Mouse (Mus musculus): ENCODE results near the gene Ccdc57. TPM values are rescaled to one million over a fixed set of nuclear protein-coding genes. Genes with fewer than 3 reads are reported as not detected.

Ccdc57 gene
- polyA plus RNA-seq, 1 experiment from 2014 or later = 3.2 TPM

DNA sequence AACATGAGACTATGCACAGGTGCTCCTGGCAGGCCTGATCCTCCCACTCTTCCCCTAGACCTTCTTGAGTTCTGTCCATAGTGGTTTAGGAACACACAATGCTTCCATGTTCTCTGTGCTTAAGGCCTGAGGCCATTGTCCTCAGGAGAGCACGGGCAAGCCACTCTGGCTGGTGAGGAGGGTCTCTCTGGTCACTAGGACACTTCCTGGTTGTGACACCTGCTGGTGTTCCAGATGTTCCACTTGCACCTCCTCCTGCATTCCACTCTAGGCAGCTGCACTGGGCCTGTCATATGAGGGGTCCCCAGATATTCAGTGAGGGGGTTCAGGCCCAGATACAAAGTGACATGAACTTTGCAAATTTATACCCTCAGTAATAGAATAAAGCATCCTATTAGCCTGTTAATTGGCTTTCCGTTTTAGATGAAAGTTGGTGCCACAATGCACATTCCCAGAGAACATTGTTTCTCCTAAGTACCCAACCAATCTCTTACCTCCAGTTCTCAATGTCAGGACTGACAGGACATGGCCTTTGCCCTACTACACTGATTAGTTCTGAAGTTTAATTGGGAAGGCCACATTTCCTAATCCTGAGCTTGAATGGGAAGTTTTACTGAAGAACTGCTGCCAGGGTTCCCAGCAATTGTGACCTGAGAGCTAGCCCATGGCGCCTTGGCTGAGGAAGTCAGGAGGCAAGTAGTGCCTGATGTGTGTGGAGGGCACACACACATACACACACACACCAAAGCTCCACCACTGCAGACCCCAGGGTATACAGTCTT, 100.8 kb downstream of the Ccdc57 start:
- no peaks in the 10 kb centered on the region for H3K36me3 ChIP-seq (ENCODE audit: inconsistent target)
- no peak overlapping the region for H3K27ac ChIP-seq
- no peaks in the 10 kb centered on the region for H3K79me2 ChIP-seq (ENCODE audit: inconsistent target)
- 94% methylated on average over 3 of the region's 3 CpGs for WGBS (ENCODE audit: missing documents)
- H3K4me3 ChIP-seq (ENCODE audit: inconsistent target) = no peak overlapping the region

GRCm38 (mm10) chr11:120830686-120831085, 102.0 kb downstream of the Ccdc57 start:
- Histone ChIP-seq H3K79me2 (ENCODE audit: inconsistent target) (no peaks in the 10 kb centered on the region), H3K4me3 (ENCODE audit: inconsistent target) (no peak overlapping the region), H3K36me3 (ENCODE audit: inconsistent target) (no peaks in the 10 kb centered on the region), H3K27ac (no peak overlapping the region)
- WGBS (ENCODE audit: missing documents) = 98% methylated on average over 12 of the region's 12 CpGs

GRCm38 (mm10) chr11:120829757-120830532, 102.7 kb downstream of the Ccdc57 start:
- 98% methylated on average over 10 of the region's 10 CpGs for WGBS (ENCODE audit: missing documents)

GRCm38 (mm10) chr11:120828416-120828815, 104.3 kb downstream of the Ccdc57 start:
- 83% methylated on average over 4 of the region's 4 CpGs for WGBS (ENCODE audit: missing documents)
- Histone ChIP-seq H3K4me3 (ENCODE audit: inconsistent target) (no peak overlapping the region), H3K36me3 (ENCODE audit: inconsistent target) (no peaks in the 10 kb centered on the region), H3K79me2 (ENCODE audit: inconsistent target) (peaks cover under 1% of the 10 kb centered on the region; the same call in 1 of the 2 replicates), H3K27ac (no peak overlapping the region)

More at GRCm38 (mm10) chr11:120829757-120830532, 102.7 kb downstream of the Ccdc57 start:
- no peaks in the 10 kb centered on the region for H3K79me2 ChIP-seq (ENCODE audit: inconsistent target)
- no peaks in the 10 kb centered on the region for H3K36me3 ChIP-seq (ENCODE audit: inconsistent target)
- H3K4me3 ChIP-seq (ENCODE audit: inconsistent target) = no peak overlapping the region
- no peak overlapping the region for H3K27ac ChIP-seq

GRCm38 (mm10) chr11:120826016-120826953, 106.4 kb downstream of the Ccdc57 start:
- 96% methylated on average over 8 of the region's 8 CpGs for WGBS (ENCODE audit: missing documents)

GRCm38 (mm10) chr11:120825289-120825863, 107.3 kb downstream of the Ccdc57 start:
- H3K36me3 ChIP-seq (ENCODE audit: inconsistent target) = no peaks in the 10 kb centered on the region; the same call in 1 of the 2 replicates
- H3K79me2 ChIP-seq (ENCODE audit: inconsistent target) = peaks cover 31% of the 10 kb centered on the region
- H3K27ac ChIP-seq = peak overlapping the region; percentile 32
- H3K4me3 ChIP-seq (ENCODE audit: inconsistent target) = peak overlapping the region; percentile 20; the same call in 1 of the 2 replicates
- 71% methylated on average over 4 of the region's 4 CpGs for WGBS (ENCODE audit: missing documents)

More at GRCm38 (mm10) chr11:120826016-120826953, 106.4 kb downstream of the Ccdc57 start:
- Histone ChIP-seq H3K36me3 (ENCODE audit: inconsistent target) (no peaks in the 10 kb centered on the region), H3K4me3 (ENCODE audit: inconsistent target) (no peak overlapping the region), H3K79me2 (ENCODE audit: inconsistent target) (peaks cover 22% of the 10 kb centered on the region), H3K27ac (no peak overlapping the region)

DNA sequence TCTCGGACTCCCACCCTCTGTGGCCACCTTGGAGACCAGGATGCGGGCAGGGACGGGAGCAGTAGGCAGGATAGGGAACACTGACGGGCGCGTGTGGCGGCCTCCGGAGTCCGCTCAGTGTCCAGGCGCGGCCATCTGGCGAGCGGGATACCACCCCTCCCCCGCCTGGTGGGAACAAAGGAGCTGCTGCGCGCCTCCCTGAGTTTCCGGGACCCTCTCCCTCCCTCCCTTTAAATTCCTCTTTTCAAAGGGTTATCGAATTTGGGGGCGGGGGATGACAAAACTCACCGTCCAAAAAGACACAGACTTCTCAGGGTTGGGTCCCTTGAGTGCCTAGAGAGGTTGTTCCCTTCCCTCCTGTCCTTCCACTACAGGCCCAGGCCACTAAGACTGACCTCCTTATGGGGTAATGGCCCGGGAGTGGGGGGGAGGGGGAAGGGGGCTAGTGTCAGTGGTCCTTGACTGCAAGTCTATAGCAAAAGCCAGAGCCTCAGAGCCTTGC, 107.8 kb downstream of the Ccdc57 start:
- WGBS (ENCODE audit: missing documents) = 7% methylated on average over 21 of the region's 21 CpGs

DNA sequence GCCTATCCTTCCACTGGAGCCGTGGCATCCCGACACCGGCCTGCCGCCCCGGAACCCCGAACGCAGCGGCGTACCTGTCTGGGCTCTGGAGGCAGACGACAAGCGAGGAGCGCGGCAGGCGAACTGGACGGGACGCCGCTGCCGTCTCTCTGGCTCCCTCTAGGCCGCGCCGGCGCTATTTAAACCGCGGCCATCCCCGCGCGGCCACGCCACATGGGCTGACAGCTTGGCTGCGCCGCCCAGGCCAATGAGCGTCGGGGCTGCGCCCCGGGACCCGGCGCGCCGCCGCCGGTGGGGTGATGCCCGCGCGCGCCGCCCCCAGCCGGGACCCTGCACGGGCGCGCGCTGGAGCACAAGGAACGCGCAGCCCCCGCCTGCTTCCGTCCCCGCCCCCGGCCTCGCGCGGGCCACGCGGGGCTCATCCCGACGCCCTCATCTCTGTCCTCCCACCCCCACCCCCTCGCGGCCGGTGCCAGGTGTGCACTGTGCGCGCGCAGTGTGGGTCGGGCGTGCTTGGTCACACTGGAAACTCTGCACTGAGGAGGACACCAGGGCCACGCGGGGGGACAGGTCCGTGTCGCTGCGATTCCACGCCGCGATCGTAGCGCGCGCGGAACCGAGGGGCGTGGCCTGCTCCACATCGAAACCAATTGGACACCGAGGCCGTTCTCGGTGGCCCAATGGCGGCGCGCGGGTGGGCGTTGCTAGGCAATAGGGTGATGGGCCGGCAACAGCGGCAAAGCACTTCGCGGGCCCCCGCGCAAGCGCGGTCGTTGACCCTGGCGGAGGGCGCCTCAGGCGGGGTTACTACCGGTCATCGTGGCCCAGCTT, 108.5 kb downstream of the Ccdc57 start, which contains the start of gene Fasn:
Fasn (minus strand) TSS at position 592 of the 831 bp plus-strand sequence.
- peaks cover 40% of the 10 kb centered on the region for H3K79me2 ChIP-seq (ENCODE audit: inconsistent target)
- peaks cover 7% of the 10 kb centered on the region for H3K36me3 ChIP-seq (ENCODE audit: inconsistent target)
- peak within 1 kb of the TSS; percentile 78 for H3K27ac ChIP-seq
- peak within 1 kb of the TSS; percentile 90 for H3K4me3 ChIP-seq (ENCODE audit: inconsistent target)
- under 1% methylated on average over 97 of the region's 109 CpGs for WGBS (ENCODE audit: missing documents)

More for the DNA sequence above, 107.8 kb downstream of the Ccdc57 start:
- H3K4me3 ChIP-seq (ENCODE audit: inconsistent target) = peak overlapping the region; percentile 20
- peaks cover under 1% of the 10 kb centered on the region; the same call in 1 of the 2 replicates for H3K36me3 ChIP-seq (ENCODE audit: inconsistent target)
- H3K27ac ChIP-seq = peak overlapping the region; percentile 32
- H3K79me2 ChIP-seq (ENCODE audit: inconsistent target) = peaks cover 36% of the 10 kb centered on the region

GRCm38 (mm10) chr11:120823551-120823947, 109.1 kb downstream of the Ccdc57 start:
- peak overlapping the region; percentile 90 for H3K4me3 ChIP-seq (ENCODE audit: inconsistent target)
- peak overlapping the region; percentile 78 for H3K27ac ChIP-seq
- peaks cover 40% of the 10 kb centered on the region for H3K79me2 ChIP-seq (ENCODE audit: inconsistent target)
- peaks cover 14% of the 10 kb centered on the region for H3K36me3 ChIP-seq (ENCODE audit: inconsistent target)
- WGBS (ENCODE audit: missing documents) = under 1% methylated on average over 26 of the region's 40 CpGs

GRCm38 (mm10) chr11:120822831-120823550, 109.7 kb downstream of the Ccdc57 start:
- peak overlapping the region; percentile 78 for H3K27ac ChIP-seq
- 1% methylated on average over 14 of the region's 14 CpGs for WGBS (ENCODE audit: missing documents)
- peaks cover 40% of the 10 kb centered on the region for H3K79me2 ChIP-seq (ENCODE audit: inconsistent target)
- H3K4me3 ChIP-seq (ENCODE audit: inconsistent target) = peak overlapping the region; percentile 90
- peaks cover 19% of the 10 kb centered on the region for H3K36me3 ChIP-seq (ENCODE audit: inconsistent target)

DNA sequence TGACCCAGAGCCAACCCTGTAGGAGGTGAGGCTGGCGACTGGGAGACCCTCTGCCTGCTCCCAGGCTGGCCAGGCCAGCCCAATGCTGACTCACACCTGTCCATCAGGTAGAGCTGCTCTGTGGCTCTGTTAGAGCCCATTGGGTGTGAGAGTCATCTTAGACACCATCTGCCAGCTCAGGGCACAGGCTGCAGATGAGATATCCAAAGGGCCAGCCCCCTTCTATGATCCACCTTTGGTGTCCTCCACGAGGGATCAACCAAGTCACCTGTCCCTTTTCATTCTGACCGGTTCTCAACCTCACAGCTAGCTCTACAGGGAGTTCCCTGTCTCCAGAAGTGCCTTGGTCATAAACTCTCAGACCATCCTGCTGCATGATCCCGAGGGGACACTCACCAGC, 110.4 kb downstream of the Ccdc57 start:
- Histone ChIP-seq H3K27ac (no peak overlapping the region), H3K4me3 (ENCODE audit: inconsistent target) (peak overlapping the region; percentile 90), H3K36me3 (ENCODE audit: inconsistent target) (peaks cover 26% of the 10 kb centered on the region), H3K79me2 (ENCODE audit: inconsistent target) (peaks cover 40% of the 10 kb centered on the region)
- 75% methylated on average over 4 of the region's 4 CpGs for WGBS (ENCODE audit: missing documents)
